ENCODE assay signal across 8 mouse cellular contexts in genomic region chr11:21239021-21239661, GRCm38 (mm10). TPM values are rescaled to one million over a fixed set of nuclear protein-coding genes. Genes with fewer than 3 reads are reported as not detected.
DNase-seq lines count a peak whose midpoint lies in the region; ATAC-seq and TF ChIP-seq lines count a peak whose summit lies in the region.

TSS of gene Vps54 (plus strand) at chr11:21239281.

- H3K27ac ChIP-seq in forebrain, embryonic 12.5 days, result peak within 1 kb of the TSS; percentile 95
- H3K27ac ChIP-seq in heart, postnatal 0 days (ENCODE audit: low read depth), result peak within 1 kb of the TSS; percentile 99
- H3K27ac ChIP-seq in neural tube, embryonic 14.5 days (ENCODE audit: low read depth, low read length), result peak within 1 kb of the TSS; percentile 96
- H3K27ac ChIP-seq in thymus, adult 2 months (ENCODE audit: control insufficient read depth, insufficient read depth, low read length), result peak within 1 kb of the TSS; percentile 19; the same call in 1 of the 2 replicates

- under 1% methylated on average over 53 of the region's 84 CpGs for WGBS in forebrain, embryonic 12.5 days
- WGBS in heart, postnatal 0 days, result under 1% methylated on average over 52 of the region's 84 CpGs
- under 1% methylated on average over 73 of the region's 84 CpGs for WGBS in neural tube, embryonic 14.5 days
- WGBS in thymus, adult 2 months, result 1% methylated on average over 80 of the region's 84 CpGs

- peak within 1 kb of the TSS; percentile 67 for H3K4me2 ChIP-seq in forebrain, embryonic 12.5 days
- peak within 1 kb of the TSS; percentile 91 for H3K4me2 ChIP-seq in heart, postnatal 0 days (ENCODE audit: low read depth, low read length)
- peak within 1 kb of the TSS; percentile 66 for H3K4me2 ChIP-seq in neural tube, embryonic 14.5 days (ENCODE audit: low read depth, low read length)

- H3K4me3 ChIP-seq in forebrain, embryonic 12.5 days (replicated peaks), result peak within 1 kb of the TSS; percentile 96
- H3K4me3 ChIP-seq in heart, postnatal 0 days (ENCODE audit: low read depth, low read length), result peak within 1 kb of the TSS; percentile 100
- H3K4me3 ChIP-seq in neural tube, embryonic 14.5 days (ENCODE audit: low read depth, low read length), result peak within 1 kb of the TSS; percentile 78
- H3K4me3 ChIP-seq in thymus, adult 2 months (ENCODE audit: control insufficient read depth, insufficient read depth, low read length), result peak within 1 kb of the TSS; percentile 90

- TF ChIP-seq POLR2A in brain, embryonic 14.5 days (IDR thresholded peaks at IDR 0.05; ENCODE audit: borderline replicate concordance, extremely low read depth, insufficient read depth, insufficient read length, poor library complexity, severe bottlenecking), result no peak; the same call in 1 of the 2 replicates
- no peak for TF ChIP-seq POLR2A in thymus, adult 2 months (IDR thresholded peaks at IDR 0.05; ENCODE audit: control insufficient read depth, extremely low read depth, insufficient read depth, low read length, poor library complexity)

- H3K9ac ChIP-seq in forebrain, embryonic 12.5 days, result peak within 1 kb of the TSS; percentile 98
- peak within 1 kb of the TSS; percentile 100 for H3K9ac ChIP-seq in heart, postnatal 0 days (replicated peaks; ENCODE audit: low read depth, low read length)
- peak within 1 kb of the TSS; percentile 98 for H3K9ac ChIP-seq in neural tube, embryonic 14.5 days (replicated peaks; ENCODE audit: low read depth, low read length)

- no peaks in the 10 kb centered on the region for H3K9me3 ChIP-seq in forebrain, embryonic 12.5 days
- no peaks in the 10 kb centered on the region for H3K9me3 ChIP-seq in heart, postnatal 0 days (replicated peaks; ENCODE audit: control insufficient read depth, low read length)
- no peaks in the 10 kb centered on the region for H3K9me3 ChIP-seq in neural tube, embryonic 14.5 days (ENCODE audit: control insufficient read depth, low read length)

- H3K4me1 ChIP-seq in forebrain, embryonic 12.5 days, result peaks cover 15% of the 10 kb centered on the region
- H3K4me1 ChIP-seq in heart, postnatal 0 days (ENCODE audit: control insufficient read depth, insufficient read depth), result peaks cover 14% of the 10 kb centered on the region
- peaks cover 10% of the 10 kb centered on the region; the same call in 1 of the 2 replicates for H3K4me1 ChIP-seq in neural tube, embryonic 14.5 days (ENCODE audit: control insufficient read depth, insufficient read depth, low read length)
- H3K4me1 ChIP-seq in thymus, adult 2 months (replicated peaks; ENCODE audit: control insufficient read depth, insufficient read depth, low read length), result peaks cover 5% of the 10 kb centered on the region

- DNase-seq in CD8-positive naive resting alpha-beta T cell, adult 2 months (ENCODE audit: low read depth in 2 of 2, low spot score in 2 of 2), result peak; percentile 32 to 40
- DNase-seq in brain, embryonic 14.5 days (ENCODE audit: low read depth), result peak; percentile 62
- no peak for DNase-seq in heart, postnatal 0 days (ENCODE audit: low spot score)
- DNase-seq in kidney, postnatal 36 days, result peak; percentile 43 to 73
- DNase-seq in lung, adult 18-20 months, result peak; percentile 43 to 54
- DNase-seq in thymus, adult 2 months, result peak; percentile 70

- peak; percentile 86 for ATAC-seq in forebrain, embryonic 12.5 days (ENCODE audit: low FRiP score)
- ATAC-seq in heart, postnatal 0 days (ENCODE audit: insufficient read depth, low read depth), result peak; percentile 76
- peak; percentile 85 for ATAC-seq in neural tube, embryonic 14.5 days (ENCODE audit: low read depth)

- no peaks in the 10 kb centered on the region for H3K36me3 ChIP-seq in forebrain, embryonic 12.5 days (replicated peaks)
- H3K36me3 ChIP-seq in heart, postnatal 0 days (replicated peaks; ENCODE audit: control insufficient read depth, insufficient read depth, low read length), result no peaks in the 10 kb centered on the region
- H3K36me3 ChIP-seq in neural tube, embryonic 14.5 days (ENCODE audit: control insufficient read depth, insufficient read depth, low read length), result no peaks in the 10 kb centered on the region
- no peaks in the 10 kb centered on the region for H3K36me3 ChIP-seq in thymus, adult 2 months (ENCODE audit: control insufficient read depth, insufficient read depth, low read length)

- no peak for TF ChIP-seq CTCF in brain, embryonic 14.5 days (IDR thresholded peaks at IDR 0.05; ENCODE audit: borderline replicate concordance, extremely low read depth, insufficient read depth, insufficient read length)
- no peak for TF ChIP-seq CTCF in heart, postnatal 0 days (IDR thresholded peaks at IDR 0.05; ENCODE audit: low read depth)
- no peak for TF ChIP-seq CTCF in thymus, adult 2 months (IDR thresholded peaks at IDR 0.05; ENCODE audit: borderline replicate concordance, control insufficient read depth, extremely low read depth, insufficient read depth, low read length, poor library complexity)

- no peaks in the 10 kb centered on the region for H3K27me3 ChIP-seq in forebrain, embryonic 12.5 days
- no peaks in the 10 kb centered on the region for H3K27me3 ChIP-seq in heart, postnatal 0 days (ENCODE audit: control insufficient read depth, insufficient read depth, low read length)
- no peaks in the 10 kb centered on the region for H3K27me3 ChIP-seq in neural tube, embryonic 14.5 days (ENCODE audit: control insufficient read depth, insufficient read depth, low read length)
- H3K27me3 ChIP-seq in thymus, adult 2 months (ENCODE audit: control insufficient read depth, insufficient read depth, low read length), result no peaks in the 10 kb centered on the region

- TF ChIP-seq EP300 in heart, postnatal 0 days (IDR thresholded peaks at IDR 0.05; ENCODE audit: low read depth), result no peak

RNA-seq across cellular contexts. Expression of gene Vps54, which starts in this region (rescaled TPM):
- polyA plus RNA-seq in brain, embryonic 14.5 days (2012; rRNA removed), result 24.3 and 27.2 TPM in 2 replicates
- polyA plus RNA-seq in forebrain, embryonic 12.5 days (2016; fragmentation: Nextera tagmentation; extraction: Ambion mirVana), result 14.3 and 15.3 TPM in 2 replicates
- total RNA-seq in heart, postnatal 0 days (2014; rRNA removed; ENCODE audit: low replicate concordance), result 20.9 and 45.3 TPM in 2 replicates
- polyA plus RNA-seq in heart, postnatal 0 days (2015; fragmentation: Nextera tagmentation; extraction: Ambion mirVana), result 4.9 and 5.8 TPM in 2 replicates
- 15.7 and 16.3 TPM in 2 replicates for polyA plus RNA-seq in neural tube, embryonic 14.5 days (2014; fragmentation: Nextera tagmentation; extraction: Ambion mirVana)
- 22.2 and 28.0 TPM in 2 replicates for polyA plus RNA-seq in thymus, adult 2 months (2012; rRNA removed)

Comparison
In these comparisons a context has a peak if more than half of its experiments do, and no peak if none do; other contexts are left out.
1. H3K27ac ChIP-seq: peak in every context shown above with its lines; median percentile 99 in heart, postnatal 0 days; 96 in neural tube, embryonic 14.5 days; 95 in forebrain, embryonic 12.5 days; 19 in thymus, adult 2 months.